Mouse (Mus musculus): ENCODE measurements around the gene Mmd2. TPM values are rescaled to one million over a fixed set of nuclear protein-coding genes. Genes with fewer than 3 reads are reported as not detected.
A peak's percentile ranks its signal among the peaks of the same experiment; 100 is the strongest.

Mmd2 gene
- polyA plus RNA-seq, 1 experiment from 2014 or later = 1.3 TPM

GRCm38 (mm10) chr5:142557397-142558067 is 51.1 kb downstream of the Mmd2 start:
- Histone ChIP-seq H3K36me3 (no peaks in the 10 kb centered on the region), H3K4me1 (no peaks in the 10 kb centered on the region), H3K27me3 (no peaks in the 10 kb centered on the region), H3K9me3 (replicated peaks) (no peaks in the 10 kb centered on the region), H3K4me2 (peak overlapping the region; percentile 25; the same call in 1 of the 2 replicates), H3K4me3 (replicated peaks) (no peak overlapping the region), H3K27ac (no peak overlapping the region), H3K9ac (no peak overlapping the region)
- 0 out of 2 replicates have a peak, but pooled peaks have one; percentile 52 for ATAC-seq (replicated peaks; ENCODE audit: low FRiP score)
- 27% methylated on average over 15 of the region's 21 CpGs for WGBS

GRCm38 (mm10) chr5:142556721-142557120 is 51.9 kb downstream of the Mmd2 start:
- H3K36me3 ChIP-seq = no peaks in the 10 kb centered on the region
- H3K4me1 ChIP-seq = no peaks in the 10 kb centered on the region
- no peak for ATAC-seq (replicated peaks; ENCODE audit: low FRiP score)
- H3K9ac ChIP-seq = no peak overlapping the region
- H3K4me2 ChIP-seq = no peak overlapping the region
- H3K27ac ChIP-seq = no peak overlapping the region
- no peak overlapping the region for H3K4me3 ChIP-seq (replicated peaks)
- H3K9me3 ChIP-seq (replicated peaks) = no peaks in the 10 kb centered on the region
- WGBS = 92% methylated on average over 4 of the region's 4 CpGs
- no peaks in the 10 kb centered on the region for H3K27me3 ChIP-seq

- no peak overlapping the region for H3K9ac ChIP-seq
- H3K9me3 ChIP-seq (replicated peaks) = no peaks in the 10 kb centered on the region
- peaks cover 1% of the 10 kb centered on the region; the same call in 1 of the 2 replicates for H3K27me3 ChIP-seq
- no peak overlapping the region for H3K27ac ChIP-seq
- peaks cover 4% of the 10 kb centered on the region for H3K4me1 ChIP-seq
- ATAC-seq (replicated peaks; ENCODE audit: low FRiP score) = no peak
- H3K4me3 ChIP-seq (replicated peaks) = no peak overlapping the region
- no peak overlapping the region for H3K4me2 ChIP-seq
- WGBS = 77% methylated on average over 5 of the region's 5 CpGs
- H3K36me3 ChIP-seq = no peaks in the 10 kb centered on the region
Measured at GRCm38 (mm10) chr5:142555866-142556265, 52.7 kb downstream of the Mmd2 start.

GRCm38 (mm10) chr5:142550706-142551652 is 57.6 kb downstream of the Mmd2 start, which contains the start of gene Radil:
Gene Radil (minus strand): TSS chr5:142551098.
- Histone ChIP-seq H3K27me3 (peaks cover 14% of the 10 kb centered on the region), H3K9ac (peak within 1 kb of the TSS; percentile 51), H3K4me2 (peak within 1 kb of the TSS; percentile 100), H3K36me3 (no peaks in the 10 kb centered on the region), H3K27ac (peak within 1 kb of the TSS; percentile 34), H3K4me3 (replicated peaks) (peak within 1 kb of the TSS; percentile 63), H3K9me3 (replicated peaks) (no peaks in the 10 kb centered on the region), H3K4me1 (peaks cover 25% of the 10 kb centered on the region)
- WGBS = 2% methylated on average over 78 of the region's 80 CpGs
- peak; percentile 92 for ATAC-seq (replicated peaks; ENCODE audit: low FRiP score)

DNA sequence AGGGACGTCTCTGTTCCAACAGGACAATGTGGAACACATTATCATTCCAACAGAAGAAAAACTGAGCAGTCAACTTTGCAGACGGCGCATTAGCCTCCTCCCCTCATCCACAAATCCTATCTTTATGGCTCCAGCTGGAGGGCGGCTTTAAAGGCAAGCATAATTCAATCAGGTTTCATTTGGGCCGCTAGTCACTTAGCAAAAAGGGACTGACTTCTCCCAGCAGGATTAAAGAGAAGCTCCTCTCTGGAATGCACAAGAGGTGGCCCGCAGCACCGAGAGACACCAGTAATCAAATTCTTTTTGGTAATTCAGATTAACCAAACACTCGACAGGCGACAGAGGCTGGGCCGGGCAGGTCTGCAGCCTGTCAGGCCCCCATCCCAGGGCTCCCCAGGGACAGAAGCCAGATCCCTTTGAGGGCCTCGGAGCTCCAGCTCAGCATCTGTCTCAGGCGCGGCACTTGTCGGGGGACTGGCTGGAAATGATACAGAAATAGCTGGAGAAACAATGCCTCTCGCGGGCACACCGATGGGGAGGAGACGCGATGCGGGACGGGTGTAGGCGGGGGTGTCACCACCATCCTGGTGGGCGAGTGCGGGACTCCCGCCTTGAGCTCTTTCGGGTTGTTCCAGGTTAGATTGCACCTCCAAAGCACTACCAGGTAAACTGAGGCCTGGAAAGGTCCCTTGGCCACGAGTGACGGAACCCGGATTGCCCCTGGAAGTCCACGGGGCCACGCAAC is 58.5 kb downstream of the Mmd2 start:
- 2% methylated on average over 31 of the region's 31 CpGs for WGBS
- peak overlapping the region; percentile 34 for H3K27ac ChIP-seq
- no peaks in the 10 kb centered on the region for H3K9me3 ChIP-seq (replicated peaks)
- H3K4me3 ChIP-seq (replicated peaks) = peak overlapping the region; percentile 63
- H3K4me2 ChIP-seq = peak overlapping the region; percentile 100
- peaks cover 26% of the 10 kb centered on the region for H3K4me1 ChIP-seq
- ATAC-seq (replicated peaks; ENCODE audit: low FRiP score) = peak; percentile 19; the same call in 1 of the 2 replicates
- peaks cover 14% of the 10 kb centered on the region for H3K27me3 ChIP-seq
- no peaks in the 10 kb centered on the region for H3K36me3 ChIP-seq
- peak overlapping the region; percentile 51 for H3K9ac ChIP-seq

DNA sequence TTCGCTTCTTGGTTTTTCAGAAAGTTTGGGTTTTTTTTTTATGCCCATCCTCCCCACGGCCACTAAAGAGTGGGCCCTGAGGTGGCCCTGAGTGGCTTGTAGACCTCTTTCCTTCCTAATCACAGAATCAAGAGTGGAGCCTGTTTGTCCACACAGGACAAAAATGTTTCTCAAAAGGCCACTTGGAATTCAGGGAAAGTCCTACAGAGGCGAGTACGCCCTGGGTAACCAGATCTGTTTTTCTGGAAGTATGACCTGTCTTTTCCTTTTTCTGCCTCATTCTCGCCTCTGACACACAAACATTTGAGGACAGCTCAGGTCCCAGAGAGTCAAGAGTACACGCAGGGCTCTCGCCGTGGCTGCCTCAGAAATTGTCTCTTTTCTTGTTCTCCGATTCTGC is 59.2 kb downstream of the Mmd2 start:
- peak overlapping the region; percentile 100 for H3K4me2 ChIP-seq
- H3K36me3 ChIP-seq = no peaks in the 10 kb centered on the region
- H3K4me3 ChIP-seq (replicated peaks) = no peak overlapping the region
- WGBS = 36% methylated on average over 9 of the region's 9 CpGs
- no peak for ATAC-seq (replicated peaks; ENCODE audit: low FRiP score)
- peaks cover 30% of the 10 kb centered on the region for H3K4me1 ChIP-seq
- peak overlapping the region; percentile 34; the same call in 1 of the 2 replicates for H3K27ac ChIP-seq
- no peak overlapping the region for H3K9ac ChIP-seq
- peaks cover 14% of the 10 kb centered on the region for H3K27me3 ChIP-seq
- H3K9me3 ChIP-seq (replicated peaks) = no peaks in the 10 kb centered on the region

GRCm38 (mm10) chr5:142547066-142547465 is 61.5 kb downstream of the Mmd2 start:
- 90% methylated on average over 3 of the region's 3 CpGs for WGBS

GRCm38 (mm10) chr5:142546344-142546743 is 62.3 kb downstream of the Mmd2 start:
- H3K9ac ChIP-seq = no peak overlapping the region
- H3K4me3 ChIP-seq (replicated peaks) = no peak overlapping the region
- H3K27me3 ChIP-seq = peaks cover 14% of the 10 kb centered on the region
- no peak overlapping the region for H3K4me2 ChIP-seq
- no peak for ATAC-seq (replicated peaks; ENCODE audit: low FRiP score)
- H3K9me3 ChIP-seq (replicated peaks) = no peaks in the 10 kb centered on the region
- 26% methylated on average over 5 of the region's 5 CpGs for WGBS
- H3K27ac ChIP-seq = no peak overlapping the region
- peaks cover 30% of the 10 kb centered on the region for H3K4me1 ChIP-seq
- H3K36me3 ChIP-seq = no peaks in the 10 kb centered on the region

More at GRCm38 (mm10) chr5:142547066-142547465, 61.5 kb downstream of the Mmd2 start:
- no peak overlapping the region for H3K27ac ChIP-seq
- H3K36me3 ChIP-seq = no peaks in the 10 kb centered on the region
- no peaks in the 10 kb centered on the region for H3K9me3 ChIP-seq (replicated peaks)
- no peak for ATAC-seq (replicated peaks; ENCODE audit: low FRiP score)
- peaks cover 14% of the 10 kb centered on the region for H3K27me3 ChIP-seq
- H3K4me1 ChIP-seq = peaks cover 30% of the 10 kb centered on the region
- H3K9ac ChIP-seq = no peak overlapping the region
- no peak overlapping the region for H3K4me3 ChIP-seq (replicated peaks)
- no peak overlapping the region for H3K4me2 ChIP-seq

DNA sequence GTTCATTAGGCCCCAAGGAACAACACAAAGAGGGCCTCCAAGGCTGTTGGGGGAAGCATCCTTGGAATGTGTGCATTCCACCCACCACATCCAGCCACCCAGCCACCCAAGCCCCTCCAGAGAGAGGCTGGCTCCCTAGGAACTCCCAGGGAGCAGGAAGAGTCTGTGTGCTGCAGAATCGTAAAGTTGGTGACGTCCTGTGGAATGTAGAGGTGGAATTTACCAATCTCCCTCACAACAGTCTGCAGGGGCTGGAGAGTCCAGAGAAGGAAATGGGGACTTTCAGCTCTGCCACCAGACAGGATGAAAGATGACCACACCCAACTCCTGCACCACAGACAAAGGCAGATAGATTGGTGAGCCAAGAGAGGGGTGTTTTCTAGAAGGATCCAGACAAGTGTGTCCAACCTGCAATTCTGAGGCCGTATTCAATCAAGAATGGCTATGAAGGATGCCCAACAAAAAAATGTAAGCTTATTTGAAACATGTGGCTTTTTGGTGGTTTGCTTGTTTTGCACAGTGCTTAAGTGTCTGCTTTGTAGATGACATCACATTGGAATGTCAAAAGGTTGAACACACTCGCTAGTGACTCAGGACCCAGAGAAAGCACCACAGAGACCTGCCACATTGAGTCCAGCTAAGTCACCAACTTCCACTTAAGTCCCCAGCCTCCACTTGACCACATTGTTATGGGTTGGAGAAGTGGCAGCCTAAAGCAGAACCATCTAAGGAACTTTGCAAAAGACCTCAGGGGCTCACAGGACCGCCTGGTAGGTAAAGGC is 63.4 kb downstream of the Mmd2 start:
- no peak overlapping the region for H3K4me3 ChIP-seq (replicated peaks)
- no peak overlapping the region for H3K9ac ChIP-seq
- ATAC-seq (replicated peaks; ENCODE audit: low FRiP score) = no peak
- 61% methylated on average over 5 of the region's 5 CpGs for whole genome bisulfite sequencing
- H3K9me3 ChIP-seq (replicated peaks) = no peaks in the 10 kb centered on the region
- no peaks in the 10 kb centered on the region for H3K36me3 ChIP-seq
- no peak overlapping the region for H3K27ac ChIP-seq
- H3K4me2 ChIP-seq = no peak overlapping the region
- H3K4me1 ChIP-seq = peaks cover 19% of the 10 kb centered on the region
- peaks cover 6% of the 10 kb centered on the region; the same call in 1 of the 2 replicates for H3K27me3 ChIP-seq

GRCm38 (mm10) chr5:142537286-142537685 is 71.3 kb downstream of the Mmd2 start:
- H3K4me1 ChIP-seq = no peaks in the 10 kb centered on the region
- WGBS = 82% methylated on average over 3 of the region's 3 CpGs
- H3K9me3 ChIP-seq (replicated peaks) = no peaks in the 10 kb centered on the region
- ATAC-seq (replicated peaks; ENCODE audit: low FRiP score) = no peak
- no peak overlapping the region for H3K27ac ChIP-seq
- no peaks in the 10 kb centered on the region for H3K36me3 ChIP-seq
- H3K27me3 ChIP-seq = no peaks in the 10 kb centered on the region
- H3K4me3 ChIP-seq (replicated peaks) = no peak overlapping the region
- no peak overlapping the region for H3K4me2 ChIP-seq
- no peak overlapping the region for H3K9ac ChIP-seq

GRCm38 (mm10) chr5:142535388-142535787 is 73.2 kb downstream of the Mmd2 start:
- H3K27me3 ChIP-seq = peaks cover 6% of the 10 kb centered on the region
- no peaks in the 10 kb centered on the region for H3K4me1 ChIP-seq
- no peaks in the 10 kb centered on the region for H3K9me3 ChIP-seq (replicated peaks)
- no peak overlapping the region for H3K4me3 ChIP-seq (replicated peaks)
- H3K4me2 ChIP-seq = no peak overlapping the region
- WGBS = 76% methylated on average over 4 of the region's 4 CpGs
- H3K27ac ChIP-seq = no peak overlapping the region
- no peak overlapping the region for H3K9ac ChIP-seq
- no peaks in the 10 kb centered on the region for H3K36me3 ChIP-seq
- no peak for ATAC-seq (replicated peaks; ENCODE audit: low FRiP score)

Measured in kidney, embryonic 15.5 days (tissue).